Mouse (Mus musculus) megakaryocyte-erythroid progenitor cell, adult 5 weeks (primary cell): ENCODE results near the gene Gm29776. TPM values are rescaled to one million over a fixed set of nuclear protein-coding genes. Genes with fewer than 3 reads are reported as not detected.

Experiments used
- polyA plus RNA-seq: library from polyadenylated mRNA; stranded (reverse); fragments of >175 nt; gene quantifications from 2 replicates; pipeline ENCODE4 v1.2.3, GENCODE M21; 2012

Gene Gm29776
- polyA plus RNA-seq = 0.06 TPM in 1 of 2 replicates, not detected in the other

DNA sequence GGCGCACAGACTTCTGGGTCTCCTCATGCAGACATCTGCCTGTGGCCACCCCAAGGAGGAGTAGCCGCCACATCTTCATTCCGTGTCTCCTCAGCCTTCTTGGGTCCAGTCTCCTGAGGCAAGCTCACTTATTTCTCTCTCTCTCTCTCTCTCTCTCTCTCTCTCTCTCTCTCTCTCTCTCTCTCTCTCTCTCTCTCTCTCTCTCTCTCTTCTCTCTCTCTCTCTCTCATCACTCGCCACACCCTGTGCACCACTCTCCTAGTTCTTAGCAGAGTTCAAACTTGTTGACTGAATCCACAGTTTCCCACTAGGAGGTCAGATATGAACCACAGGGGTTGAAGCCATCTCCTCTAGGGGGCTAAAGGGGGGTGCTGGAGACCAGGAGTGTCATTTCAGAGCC, at the start of gene Gm29776:
Gene Gm29776, minus strand, starts transcription at position 101 of the 400 bp plus-strand sequence.

DNA sequence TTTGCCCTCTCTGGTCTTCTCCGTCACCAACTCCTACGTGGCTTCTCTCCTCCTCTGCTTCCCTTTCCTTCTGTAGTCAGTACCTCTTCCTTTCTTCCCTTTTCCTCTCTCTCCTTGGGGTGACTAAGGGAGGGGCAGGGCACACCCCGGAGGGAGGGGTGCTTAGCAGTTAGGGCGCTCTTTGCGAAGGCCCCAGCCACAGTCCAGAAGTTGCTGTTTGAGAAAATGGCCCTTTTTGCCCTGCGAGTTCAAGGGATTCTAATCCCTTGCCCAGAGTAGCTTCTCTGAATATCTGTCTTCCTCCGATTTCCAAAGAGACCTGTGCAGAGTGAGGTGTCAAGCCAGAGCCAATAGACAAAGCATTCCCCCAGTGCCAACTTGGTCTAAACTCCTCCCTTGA, 13.4 kb upstream of the Gm29776 start, which contains the start of gene Cebpe:
Gene Cebpe, minus strand, starts transcription at position 101 of the 400 bp plus-strand sequence.

DNA sequence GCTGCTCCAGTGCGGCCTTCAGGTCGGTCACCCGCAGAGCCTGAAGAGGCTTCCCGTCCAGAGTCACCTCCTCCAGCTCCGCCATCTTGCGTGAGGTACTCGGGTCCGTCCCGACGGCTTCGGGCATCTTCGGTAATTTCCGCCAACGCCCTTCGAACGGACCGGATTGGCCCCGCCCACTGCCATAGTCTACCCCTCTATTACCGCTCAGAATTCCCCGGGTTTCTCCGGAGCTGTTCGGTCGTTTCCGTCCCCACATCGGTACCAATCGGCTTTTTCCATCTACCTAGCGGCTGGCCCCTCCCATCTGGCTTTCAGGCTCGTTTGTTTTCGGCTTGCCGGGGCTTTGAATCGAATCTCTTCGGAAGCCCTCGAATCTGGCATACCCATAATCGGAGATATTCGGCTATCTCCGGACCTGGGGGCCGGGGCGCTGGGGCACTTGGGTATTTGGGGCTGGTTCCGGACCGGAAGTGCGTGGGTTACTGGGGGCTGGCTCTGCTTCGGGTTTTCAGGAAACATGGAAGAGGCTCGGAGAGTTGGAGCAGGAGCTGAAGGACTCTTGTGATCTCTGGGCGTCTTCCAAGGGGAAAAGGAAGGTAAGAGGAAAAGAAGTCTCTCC, 12.0 kb downstream of the Gm29776 start, which contains the start of gene Acin1:
Gene Acin1, minus strand, starts transcription at position 410 of the 622 bp plus-strand sequence.

DNA sequence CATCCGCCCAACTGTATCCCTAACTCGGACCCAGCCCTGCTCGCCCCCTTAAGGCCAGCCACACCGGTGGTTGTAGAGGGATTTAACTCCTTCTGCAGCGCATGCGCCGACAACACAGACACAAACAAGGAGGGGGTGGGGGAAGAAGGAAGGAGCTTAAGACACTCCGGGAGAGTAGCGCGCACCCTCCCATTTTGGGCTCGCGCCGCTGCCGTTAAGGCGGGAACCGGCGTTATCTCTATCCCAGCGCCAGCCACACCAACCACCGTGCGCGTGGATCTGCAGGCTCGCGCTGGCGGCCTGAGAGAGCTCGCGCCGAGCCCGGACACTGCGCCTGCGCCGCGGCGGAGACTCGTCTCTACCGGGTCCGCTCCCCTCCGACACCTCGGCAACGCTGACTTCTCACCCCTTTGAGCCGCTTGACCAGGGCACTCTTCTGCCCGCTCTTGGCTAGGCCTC, 12.5 kb downstream of the Gm29776 start, which contains the start of gene 1700123O20Rik:
Gene 1700123O20Rik, plus strand, starts transcription at position 154 of the 459 bp plus-strand sequence.

Other genes starting within 250 kb of the Gm29776 start
- 296 and 301 TPM in 2 replicates for gene Lrp10, start 234.7 kb downstream of the Gm29776 start, polyA plus RNA-seq
- gene Rem2, start 222.7 kb downstream of the Gm29776 start, polyA plus RNA-seq = 3.4 and 4.2 TPM in 2 replicates
- gene Prmt5, start 181.3 kb downstream of the Gm29776 start, polyA plus RNA-seq = 273 and 283 TPM in 2 replicates
- 99.9 and 102 TPM in 2 replicates for gene Haus4, start 144.2 kb downstream of the Gm29776 start, polyA plus RNA-seq
- gene Ajuba, start 121.3 kb downstream of the Gm29776 start, polyA plus RNA-seq = 1.2 and 1.8 TPM in 2 replicates
- gene 4931414P19Rik, start 92.8 kb downstream of the Gm29776 start, polyA plus RNA-seq = 16.5 and 26.8 TPM in 2 replicates
- gene Psmb5, start 80.8 kb downstream of the Gm29776 start, polyA plus RNA-seq = 171 and 175 TPM in 2 replicates
- 0.03 TPM in 1 of 2 replicates, not detected in the other for gene Psmb11, start 77.4 kb downstream of the Gm29776 start, polyA plus RNA-seq
- gene Gm17606, start 57.9 kb downstream of the Gm29776 start, polyA plus RNA-seq = not detected in 2 replicates
- 8.6 and 11.3 TPM in 2 replicates for gene Cdh24, start 57.5 kb downstream of the Gm29776 start, polyA plus RNA-seq
- gene 1700123O20Rik, start 12.6 kb downstream of the Gm29776 start, polyA plus RNA-seq = 97.6 and 115 TPM in 2 replicates
- 689 and 1,048 TPM in 2 replicates for gene Acin1, start 11.9 kb downstream of the Gm29776 start, polyA plus RNA-seq
- 125 and 136 TPM in 2 replicates for gene Cebpe, start 13.3 kb upstream of the Gm29776 start, polyA plus RNA-seq
- 4.6 and 7.5 TPM in 2 replicates for gene Slc7a8, start 83.1 kb upstream of the Gm29776 start, polyA plus RNA-seq
- gene Rnf212b, start 115.3 kb upstream of the Gm29776 start, polyA plus RNA-seq = not detected in 2 replicates
- gene Homez, start 172.1 kb upstream of the Gm29776 start, polyA plus RNA-seq = 2.0 and 2.2 TPM in 2 replicates
- gene Ppp1r3e, start 178.7 kb upstream of the Gm29776 start, polyA plus RNA-seq = 8.8 and 12.7 TPM in 2 replicates
- 25.6 and 34.5 TPM in 2 replicates for gene Bcl2l2, start 184.5 kb upstream of the Gm29776 start, polyA plus RNA-seq
- gene Gm20521, start 184.6 kb upstream of the Gm29776 start, polyA plus RNA-seq = 0.82 and 5.2 TPM in 2 replicates
- gene Pabpn1, start 193.7 kb upstream of the Gm29776 start, polyA plus RNA-seq = 282 and 412 TPM in 2 replicates
- 6.5 and 12.9 TPM in 2 replicates for gene Slc22a17, start 214.3 kb upstream of the Gm29776 start, polyA plus RNA-seq
- 0.08 TPM in 1 of 2 replicates, not detected in the other for gene Efs, start 227.3 kb upstream of the Gm29776 start, polyA plus RNA-seq
- not detected in 2 replicates for gene Il25, start 233.9 kb upstream of the Gm29776 start, polyA plus RNA-seq
- gene Cmtm5, start 237.4 kb upstream of the Gm29776 start, polyA plus RNA-seq = not detected in 2 replicates